Mouse (Mus musculus) liver, adult 2 months (tissue): ENCODE results near the gene Cnp.

Experiments used
- CTCF ChIP-seq: fragments of 200-500 bp; IDR thresholded peaks from 2 replicates; pipeline ENCODE4 v1.5.1; 2011; ENCODE audit warnings: low read depth, low read length, control low read depth
- POLR2A ChIP-seq: fragments of 200-500 bp; IDR thresholded peaks from 2 replicates; pipeline ENCODE4 v1.6.1; 2011; ENCODE audit warnings: low read length, control low read depth; ENCODE audit not compliant: insufficient read depth; ENCODE audit errors: extremely low read depth

- no peak for TF ChIP-seq POLR2A
- no peak for TF ChIP-seq CTCF
Measured at GRCm38 (mm10) chr11:100550101-100550500, 24.6 kb upstream of the Cnp start.
